Mouse (Mus musculus): Measurements from ENCODE around the gene Plpp6. TPM values are rescaled to one million over a fixed set of nuclear protein-coding genes. Genes with fewer than 3 reads are reported as not detected.
A peak's percentile ranks its signal among the peaks of the same experiment; 100 is the strongest.

The Plpp6 gene
- polyA plus RNA-seq, 1 experiment from 2014 or later, result 18.7 TPM

- Histone ChIP-seq H3K36me3 (replicated peaks; ENCODE audit: control insufficient read depth, insufficient read depth) (no peaks in the 10 kb centered on the region), H3K27me3 (ENCODE audit: control insufficient read depth, insufficient read depth, low read length) (0 out of 2 replicates have a peak, but pooled peaks cover 3% of the 10 kb centered on the region), H3K4me2 (replicated peaks) (no peak overlapping the region), H3K9me3 (ENCODE audit: control insufficient read depth, low read length) (no peaks in the 10 kb centered on the region), H3K27ac (no peak overlapping the region), H3K4me3 (replicated peaks; ENCODE audit: low read length) (no peak overlapping the region), H3K9ac (no peak overlapping the region), H3K4me1 (replicated peaks; ENCODE audit: control insufficient read depth, insufficient read depth, low read length) (peaks cover 21% of the 10 kb centered on the region)
- WGBS, result 89% methylated on average over 5 of the region's 5 CpGs
- no peak for DNase-seq (ENCODE audit: low spot score)
- ATAC-seq (ENCODE audit: low FRiP score), result no peak
Measured at GRCm38 (mm10) chr19:28969231-28969630, 5.5 kb downstream of the Plpp6 start.

GRCm38 (mm10) chr19:28970251-28970650 is 6.5 kb downstream of the Plpp6 start:
- H3K9ac ChIP-seq, result no peak overlapping the region
- no peak overlapping the region for H3K27ac ChIP-seq
- DNase-seq (ENCODE audit: low spot score), result no peak
- 0 out of 2 replicates have a peak, but pooled peaks cover 3% of the 10 kb centered on the region for H3K27me3 ChIP-seq (ENCODE audit: control insufficient read depth, insufficient read depth, low read length)
- H3K4me2 ChIP-seq (replicated peaks), result no peak overlapping the region
- 88% methylated on average over 11 of the region's 11 CpGs for WGBS
- H3K9me3 ChIP-seq (ENCODE audit: control insufficient read depth, low read length), result no peaks in the 10 kb centered on the region
- no peak for ATAC-seq (ENCODE audit: low FRiP score)
- no peak overlapping the region for H3K4me3 ChIP-seq (replicated peaks; ENCODE audit: low read length)
- no peaks in the 10 kb centered on the region for H3K36me3 ChIP-seq (replicated peaks; ENCODE audit: control insufficient read depth, insufficient read depth)
- peaks cover 15% of the 10 kb centered on the region for H3K4me1 ChIP-seq (replicated peaks; ENCODE audit: control insufficient read depth, insufficient read depth, low read length)

GRCm38 (mm10) chr19:28974862-28975611 is 11.3 kb downstream of the Plpp6 start:
- Histone ChIP-seq H3K4me1 (replicated peaks; ENCODE audit: control insufficient read depth, insufficient read depth, low read length) (no peaks in the 10 kb centered on the region), H3K4me2 (replicated peaks) (peak overlapping the region; percentile 76), H3K9ac (peak overlapping the region; percentile 61), H3K36me3 (replicated peaks; ENCODE audit: control insufficient read depth, insufficient read depth) (no peaks in the 10 kb centered on the region), H3K4me3 (replicated peaks; ENCODE audit: low read length) (peak overlapping the region; percentile 37), H3K27me3 (ENCODE audit: control insufficient read depth, insufficient read depth, low read length) (0 out of 2 replicates have a peak, but pooled peaks cover 3% of the 10 kb centered on the region), H3K27ac (no peak overlapping the region), H3K9me3 (ENCODE audit: control insufficient read depth, low read length) (no peaks in the 10 kb centered on the region)
- WGBS, result 15% methylated on average over 35 of the region's 35 CpGs
- ATAC-seq (ENCODE audit: low FRiP score), result peak; percentile 92
- DNase-seq (ENCODE audit: low spot score), result peak; percentile 71

GRCm38 (mm10) chr19:28982617-28983016 is 18.9 kb downstream of the Plpp6 start:
- no peak overlapping the region for H3K4me3 ChIP-seq (replicated peaks; ENCODE audit: low read length)
- H3K9me3 ChIP-seq (ENCODE audit: control insufficient read depth, low read length), result no peaks in the 10 kb centered on the region
- no peaks in the 10 kb centered on the region for H3K36me3 ChIP-seq (replicated peaks; ENCODE audit: control insufficient read depth, insufficient read depth)
- H3K4me1 ChIP-seq (replicated peaks; ENCODE audit: control insufficient read depth, insufficient read depth, low read length), result no peaks in the 10 kb centered on the region
- no peak overlapping the region for H3K27ac ChIP-seq
- DNase-seq (ENCODE audit: low spot score) (no peak), ATAC-seq (ENCODE audit: low FRiP score) (no peak)
- WGBS, result 91% methylated on average over 7 of the region's 7 CpGs
- H3K9ac ChIP-seq, result no peak overlapping the region
- H3K27me3 ChIP-seq (ENCODE audit: control insufficient read depth, insufficient read depth, low read length), result no peaks in the 10 kb centered on the region
- H3K4me2 ChIP-seq (replicated peaks), result no peak overlapping the region

GRCm38 (mm10) chr19:28989515-28989914 is 25.8 kb downstream of the Plpp6 start:
- DNase-seq (ENCODE audit: low spot score) (no peak), ATAC-seq (ENCODE audit: low FRiP score) (no peak)
- no peaks in the 10 kb centered on the region for H3K9me3 ChIP-seq (ENCODE audit: control insufficient read depth, low read length)
- H3K36me3 ChIP-seq (replicated peaks; ENCODE audit: control insufficient read depth, insufficient read depth), result peaks cover under 1% of the 10 kb centered on the region; the same call in 1 of the 2 replicates
- no peaks in the 10 kb centered on the region for H3K27me3 ChIP-seq (ENCODE audit: control insufficient read depth, insufficient read depth, low read length)
- peak overlapping the region; percentile 88; the same call in 1 of the 2 replicates for H3K27ac ChIP-seq
- peak overlapping the region; percentile 91 for H3K9ac ChIP-seq
- peaks cover 11% of the 10 kb centered on the region for H3K4me1 ChIP-seq (replicated peaks; ENCODE audit: control insufficient read depth, insufficient read depth, low read length)
- H3K4me3 ChIP-seq (replicated peaks; ENCODE audit: low read length), result peak overlapping the region; percentile 84
- WGBS, result 72% methylated on average over 8 of the region's 8 CpGs
- H3K4me2 ChIP-seq (replicated peaks), result peak overlapping the region; percentile 80

GRCm38 (mm10) chr19:28990194-28990589 is 26.4 kb downstream of the Plpp6 start, which contains the start of gene Cdc37l1:
Gene Cdc37l1 (plus strand): TSS chr19:28990352.
- ATAC-seq (ENCODE audit: low FRiP score), result peak; percentile 94
- Histone ChIP-seq H3K4me1 (replicated peaks; ENCODE audit: control insufficient read depth, insufficient read depth, low read length) (peaks cover 13% of the 10 kb centered on the region), H3K36me3 (replicated peaks; ENCODE audit: control insufficient read depth, insufficient read depth) (peaks cover 7% of the 10 kb centered on the region), H3K9ac (peak within 1 kb of the TSS; percentile 91), H3K27me3 (ENCODE audit: control insufficient read depth, insufficient read depth, low read length) (no peaks in the 10 kb centered on the region), H3K9me3 (ENCODE audit: control insufficient read depth, low read length) (no peaks in the 10 kb centered on the region), H3K4me2 (replicated peaks) (peak within 1 kb of the TSS; percentile 80), H3K4me3 (replicated peaks; ENCODE audit: low read length) (peak within 1 kb of the TSS; percentile 84), H3K27ac (peak within 1 kb of the TSS; percentile 88)
- WGBS, result under 1% methylated on average over 37 of the region's 37 CpGs
- peak; percentile 98 for DNase-seq (ENCODE audit: low spot score)

GRCm38 (mm10) chr19:28990590-28991221 is 27.0 kb downstream of the Plpp6 start:
- Histone ChIP-seq H3K27me3 (ENCODE audit: control insufficient read depth, insufficient read depth, low read length) (no peaks in the 10 kb centered on the region), H3K4me1 (replicated peaks; ENCODE audit: control insufficient read depth, insufficient read depth, low read length) (peaks cover 13% of the 10 kb centered on the region), H3K9ac (peak overlapping the region; percentile 91), H3K36me3 (replicated peaks; ENCODE audit: control insufficient read depth, insufficient read depth) (peaks cover 12% of the 10 kb centered on the region), H3K27ac (peak overlapping the region; percentile 88), H3K4me3 (replicated peaks; ENCODE audit: low read length) (peak overlapping the region; percentile 84), H3K9me3 (ENCODE audit: control insufficient read depth, low read length) (no peaks in the 10 kb centered on the region), H3K4me2 (replicated peaks) (peak overlapping the region; percentile 80)
- peak; percentile 42 for DNase-seq (ENCODE audit: low spot score)
- 1% methylated on average over 41 of the region's 41 CpGs for WGBS
- ATAC-seq (ENCODE audit: low FRiP score), result peak; percentile 49

GRCm38 (mm10) chr19:28991391-28991790 is 27.6 kb downstream of the Plpp6 start:
- DNase-seq (ENCODE audit: low spot score) (no peak), ATAC-seq (ENCODE audit: low FRiP score) (no peak)
- Histone ChIP-seq H3K27me3 (ENCODE audit: control insufficient read depth, insufficient read depth, low read length) (no peaks in the 10 kb centered on the region), H3K36me3 (replicated peaks; ENCODE audit: control insufficient read depth, insufficient read depth) (peaks cover 19% of the 10 kb centered on the region), H3K9me3 (ENCODE audit: control insufficient read depth, low read length) (no peaks in the 10 kb centered on the region), H3K27ac (no peak overlapping the region), H3K4me3 (replicated peaks; ENCODE audit: low read length) (peak overlapping the region; percentile 84), H3K4me1 (replicated peaks; ENCODE audit: control insufficient read depth, insufficient read depth, low read length) (peaks cover 13% of the 10 kb centered on the region), H3K4me2 (replicated peaks) (peak overlapping the region; percentile 80), H3K9ac (peak overlapping the region; percentile 91)
- WGBS, result 75% methylated on average over 5 of the region's 5 CpGs

- peak; percentile 47; the same call in 1 of the 2 replicates for ATAC-seq (ENCODE audit: low FRiP score)
- 55% methylated on average over 7 of the region's 7 CpGs for WGBS
Measured at GRCm38 (mm10) chr19:28994870-28995269, 31.1 kb downstream of the Plpp6 start.

More at GRCm38 (mm10) chr19:28994870-28995269, 31.1 kb downstream of the Plpp6 start:
- Histone ChIP-seq H3K4me2 (replicated peaks) (no peak overlapping the region), H3K4me1 (replicated peaks; ENCODE audit: control insufficient read depth, insufficient read depth, low read length) (peaks cover 13% of the 10 kb centered on the region), H3K27me3 (ENCODE audit: control insufficient read depth, insufficient read depth, low read length) (no peaks in the 10 kb centered on the region), H3K9me3 (ENCODE audit: control insufficient read depth, low read length) (no peaks in the 10 kb centered on the region), H3K4me3 (replicated peaks; ENCODE audit: low read length) (no peak overlapping the region), H3K9ac (no peak overlapping the region), H3K36me3 (replicated peaks; ENCODE audit: control insufficient read depth, insufficient read depth) (peaks cover 41% of the 10 kb centered on the region), H3K27ac (no peak overlapping the region)
- peak; percentile 29 for DNase-seq (ENCODE audit: low spot score)

Data from hindbrain, embryonic 14.5 days (tissue).